27 mouse cellular contexts compared by ENCODE assay signal in genomic region chr6:135149175-135149574, GRCm38 (mm10). TPM values are rescaled to one million over a fixed set of nuclear protein-coding genes. Genes with fewer than 3 reads are reported as not detected.
A peak's percentile ranks its signal among the peaks of the same experiment; 100 is the strongest.
DNase-seq lines count a peak whose midpoint lies in the region; ATAC-seq and TF ChIP-seq lines count a peak whose summit lies in the region.
"Had no signal": no experiment of that assay in that cellular context is flagged by ENCODE, and none has a peak within 500 bp of the region (broad histone marks: within the 10 kb centered on the region; RNA-seq: fewer than 3 reads in every experiment).

No protein-coding gene starts in this region.

- no peak for TF ChIP-seq CTCF in forebrain, postnatal 0 days (IDR thresholded peaks at IDR 0.05; ENCODE audit: low read depth)
- no peak for TF ChIP-seq CTCF in lung, adult 2 months (IDR thresholded peaks at IDR 0.05; ENCODE audit: insufficient read depth, low read length)

- no peaks in the 10 kb centered on the region for H3K36me3 ChIP-seq in forebrain, embryonic 15.5 days
- no peaks in the 10 kb centered on the region for H3K36me3 ChIP-seq in forebrain, postnatal 0 days (ENCODE audit: insufficient read depth)
- H3K36me3 ChIP-seq in kidney, embryonic 14.5 days (ENCODE audit: control insufficient read depth, insufficient read depth, low read length): no peaks in the 10 kb centered on the region
- H3K36me3 ChIP-seq in lung, embryonic 15.5 days: no peaks in the 10 kb centered on the region
- H3K36me3 ChIP-seq in liver, embryonic 16.5 days (ENCODE audit: control insufficient read depth, insufficient read depth): peaks cover 79% of the 10 kb centered on the region
- H3K36me3 ChIP-seq: embryonic facial prominence, embryonic 13.5 days had no signal

- TF ChIP-seq POLR2A in lung, adult 2 months (IDR thresholded peaks at IDR 0.05; ENCODE audit: borderline replicate concordance, extremely low read depth, low read depth, low read length): no peak

- no peak overlapping the region for H3K4me2 ChIP-seq in forebrain, embryonic 15.5 days (replicated peaks)
- H3K4me2 ChIP-seq in forebrain, postnatal 0 days (ENCODE audit: low read depth): no peak overlapping the region
- H3K4me2 ChIP-seq in kidney, embryonic 14.5 days (replicated peaks; ENCODE audit: low read depth, low read length): no peak overlapping the region
- no peak overlapping the region for H3K4me2 ChIP-seq in lung, embryonic 15.5 days
- no peak overlapping the region for H3K4me2 ChIP-seq in liver, embryonic 16.5 days (ENCODE audit: low read depth, low read length)
- H3K4me2 ChIP-seq: embryonic facial prominence, embryonic 13.5 days; forebrain, embryonic 13.5 days had no signal

- no peak overlapping the region for H3K4me3 ChIP-seq in forebrain, embryonic 15.5 days
- no peak overlapping the region for H3K4me3 ChIP-seq in forebrain, postnatal 0 days (ENCODE audit: low read depth, low read length)
- no peak overlapping the region for H3K4me3 ChIP-seq in kidney, embryonic 14.5 days (ENCODE audit: low read length)
- no peak overlapping the region for H3K4me3 ChIP-seq in lung, embryonic 15.5 days
- H3K4me3 ChIP-seq in lung, adult 2 months (replicated peaks; ENCODE audit: extremely low read depth, low read depth, low read length): no peak overlapping the region
- no peak overlapping the region for H3K4me3 ChIP-seq in liver, embryonic 16.5 days (ENCODE audit: low read depth, low read length)
- H3K4me3 ChIP-seq: embryonic facial prominence, embryonic 13.5 days; erythroblast, embryonic 14.5 days; forebrain, embryonic 13.5 days; heart, adult 2 months; left cerebral cortex, adult 2 months had no signal

- no peak for DNase-seq in forebrain, postnatal 0 days
- no peak for DNase-seq in kidney, adult 9 months
- DNase-seq in lung, adult 2 months: no peak
- DNase-seq in right cerebral cortex, postnatal 4 days: no peak
- DNase-seq: adrenal gland, adult 8-10 months; gastrocnemius, postnatal 14 days; layer of hippocampus, adult 9-11 months; right cerebral cortex, postnatal 14 days; spleen, adult 18-20 months had no signal

- peak; percentile 12; the same call in 1 of the 2 replicates for ATAC-seq in forebrain, embryonic 15.5 days (replicated peaks)
- ATAC-seq in forebrain, postnatal 0 days: no peak
- ATAC-seq in kidney, embryonic 14.5 days (ENCODE audit: low FRiP score, low TSS enrichment): peak; percentile 7; the same call in 1 of the 2 replicates
- ATAC-seq in lung, embryonic 15.5 days (ENCODE audit: borderline replicate concordance, extremely low read depth, low FRiP score, low TSS enrichment): 0 out of 2 replicates have a peak, but pooled peaks have one; percentile 7
- ATAC-seq in liver, embryonic 16.5 days (ENCODE audit: low read depth): peak; percentile 14; the same call in 1 of the 2 replicates
- ATAC-seq: activated CD4-positive, CD25-positive, alpha-beta regulatory T cell, adult 4 months had no signal

- H3K27ac ChIP-seq in forebrain, embryonic 15.5 days (replicated peaks): no peak overlapping the region
- no peak overlapping the region for H3K27ac ChIP-seq in forebrain, postnatal 0 days (ENCODE audit: low read depth, low read length)
- H3K27ac ChIP-seq in kidney, embryonic 14.5 days (ENCODE audit: low read depth, low read length): no peak overlapping the region
- H3K27ac ChIP-seq in lung, embryonic 15.5 days: no peak overlapping the region
- no peak overlapping the region for H3K27ac ChIP-seq in liver, embryonic 16.5 days (ENCODE audit: low read length)
- H3K27ac ChIP-seq: embryonic facial prominence, embryonic 13.5 days; forebrain, embryonic 13.5 days; heart, adult 2 months; left cerebral cortex, adult 2 months had no signal

- WGBS in forebrain, embryonic 15.5 days: 84% methylated on average over 4 of the region's 4 CpGs
- WGBS in forebrain, postnatal 0 days: 86% methylated on average over 4 of the region's 4 CpGs
- WGBS in kidney, embryonic 14.5 days: 77% methylated on average over 4 of the region's 4 CpGs
- 84% methylated on average over 4 of the region's 4 CpGs for WGBS in lung, embryonic 15.5 days
- 86% methylated on average over 4 of the region's 4 CpGs for WGBS in lung, adult 2 months
- 71% methylated on average over 4 of the region's 4 CpGs for WGBS in liver, embryonic 16.5 days (ENCODE audit: insufficient replicate concordance)

- no peak overlapping the region for H3K9ac ChIP-seq in forebrain, embryonic 15.5 days (replicated peaks)
- no peak overlapping the region for H3K9ac ChIP-seq in forebrain, postnatal 0 days
- H3K9ac ChIP-seq in kidney, embryonic 14.5 days (ENCODE audit: low read depth, low read length): no peak overlapping the region
- H3K9ac ChIP-seq in lung, embryonic 15.5 days: no peak overlapping the region
- no peak overlapping the region for H3K9ac ChIP-seq in liver, embryonic 16.5 days (ENCODE audit: low read depth, low read length)
- H3K9ac ChIP-seq: embryonic facial prominence, embryonic 13.5 days; forebrain, embryonic 13.5 days had no signal

- H3K27me3 ChIP-seq in forebrain, embryonic 15.5 days: no peaks in the 10 kb centered on the region
- H3K27me3 ChIP-seq in forebrain, postnatal 0 days (ENCODE audit: insufficient read depth, low read length): no peaks in the 10 kb centered on the region
- no peaks in the 10 kb centered on the region for H3K27me3 ChIP-seq in kidney, embryonic 14.5 days (ENCODE audit: control insufficient read depth, insufficient read depth, low read length)
- H3K27me3 ChIP-seq in lung, embryonic 15.5 days: no peaks in the 10 kb centered on the region
- H3K27me3 ChIP-seq in liver, embryonic 16.5 days (ENCODE audit: control insufficient read depth, insufficient read depth, low read depth, low read length): no peaks in the 10 kb centered on the region
- H3K27me3 ChIP-seq: embryonic facial prominence, embryonic 13.5 days; forebrain, embryonic 13.5 days had no signal

- H3K4me1 ChIP-seq in forebrain, embryonic 15.5 days: no peaks in the 10 kb centered on the region
- H3K4me1 ChIP-seq in forebrain, postnatal 0 days (ENCODE audit: insufficient read depth): no peaks in the 10 kb centered on the region
- H3K4me1 ChIP-seq in kidney, embryonic 14.5 days (ENCODE audit: control insufficient read depth, insufficient read depth, low read length): no peaks in the 10 kb centered on the region
- H3K4me1 ChIP-seq in lung, embryonic 15.5 days: no peaks in the 10 kb centered on the region
- no peaks in the 10 kb centered on the region for H3K4me1 ChIP-seq in lung, adult 2 months (ENCODE audit: control insufficient read depth, insufficient read depth, low read length)
- no peaks in the 10 kb centered on the region for H3K4me1 ChIP-seq in liver, embryonic 16.5 days (ENCODE audit: control insufficient read depth, low read depth, low read length)
- H3K4me1 ChIP-seq: forebrain, embryonic 13.5 days had no signal

- H3K9me3 ChIP-seq in forebrain, embryonic 15.5 days: no peaks in the 10 kb centered on the region
- H3K9me3 ChIP-seq in forebrain, postnatal 0 days (ENCODE audit: low read length): no peaks in the 10 kb centered on the region
- no peaks in the 10 kb centered on the region for H3K9me3 ChIP-seq in kidney, embryonic 14.5 days (ENCODE audit: control insufficient read depth, low read length)
- H3K9me3 ChIP-seq in lung, embryonic 15.5 days: no peaks in the 10 kb centered on the region
- no peaks in the 10 kb centered on the region for H3K9me3 ChIP-seq in liver, embryonic 16.5 days (replicated peaks; ENCODE audit: control insufficient read depth, low read length)
- H3K9me3 ChIP-seq: embryonic facial prominence, embryonic 13.5 days; forebrain, embryonic 13.5 days had no signal

RNA-seq across cellular contexts. Expression of gene Gprc5d, which starts 31.1 kb away (rescaled TPM):
- polyA plus RNA-seq in forebrain, embryonic 15.5 days (2015; fragmentation: Nextera tagmentation; extraction: Ambion mirVana): not detected in 2 replicates
- total RNA-seq in forebrain, postnatal 0 days (2014; rRNA removed): not detected in 2 replicates
- polyA plus RNA-seq in forebrain, postnatal 0 days (2015; fragmentation: Nextera tagmentation; extraction: Ambion mirVana): 0.19 TPM in 1 of 2 replicates, not detected in the other
- not detected in 2 replicates for polyA plus RNA-seq in kidney, embryonic 14.5 days (2014; fragmentation: Nextera tagmentation; extraction: Ambion mirVana)
- not detected in 2 replicates for polyA plus RNA-seq in lung, embryonic 15.5 days (2015; fragmentation: Nextera tagmentation; extraction: Ambion mirVana)
- polyA plus RNA-seq in lung, adult 2 months (2012; rRNA removed): 0.17 TPM in 1 of 2 replicates, not detected in the other
- polyA plus RNA-seq in liver, embryonic 16.5 days (2015; fragmentation: Nextera tagmentation; extraction: Ambion mirVana): 0.08 and 0.11 TPM in 2 replicates
- total RNA-seq: adrenal gland, adult 8-10 months; gastrocnemius, postnatal 14 days; heart, adult 2 months; left cerebral cortex, postnatal 36 days; liver, adult 2 months; megakaryocyte, adult 5-6 weeks; monocyte, adult 5-6 weeks; neutrophil, adult 5-6 weeks had no signal
- polyA plus RNA-seq: activated CD4-positive, CD25-positive, alpha-beta regulatory T cell, adult 4 months; embryonic facial prominence, embryonic 13.5 days; forebrain, embryonic 13.5 days; heart, adult 2 months; heart, embryonic 16.5 days; intestine, postnatal 0 days; kidney, embryonic 16.5 days had no signal

RNA-seq across cellular contexts. Expression of gene Fam234b, which starts 48.6 kb away (rescaled TPM):
- polyA plus RNA-seq in forebrain, embryonic 15.5 days (2015; fragmentation: Nextera tagmentation; extraction: Ambion mirVana): 83.1 and 86.7 TPM in 2 replicates
- 59.8 and 81.3 TPM in 2 replicates for total RNA-seq in forebrain, postnatal 0 days (2014; rRNA removed)
- 88.3 and 118 TPM in 2 replicates for polyA plus RNA-seq in forebrain, postnatal 0 days (2015; fragmentation: Nextera tagmentation; extraction: Ambion mirVana)
- polyA plus RNA-seq in kidney, embryonic 14.5 days (2014; fragmentation: Nextera tagmentation; extraction: Ambion mirVana): 29.8 and 34.2 TPM in 2 replicates
- polyA plus RNA-seq in lung, embryonic 15.5 days (2015; fragmentation: Nextera tagmentation; extraction: Ambion mirVana): 21.1 and 23.3 TPM in 2 replicates
- polyA plus RNA-seq in lung, adult 2 months (2012; rRNA removed): 6.3 and 9.2 TPM in 2 replicates
- polyA plus RNA-seq in liver, embryonic 16.5 days (2015; fragmentation: Nextera tagmentation; extraction: Ambion mirVana): 31.7 and 33.8 TPM in 2 replicates

RNA-seq across cellular contexts. Expression of gene Hebp1, which starts 48.6 kb away (rescaled TPM):
- polyA plus RNA-seq in forebrain, embryonic 15.5 days (2015; fragmentation: Nextera tagmentation; extraction: Ambion mirVana): 2.6 and 2.8 TPM in 2 replicates
- total RNA-seq in forebrain, postnatal 0 days (2014; rRNA removed): 10.2 and 11.1 TPM in 2 replicates
- polyA plus RNA-seq in forebrain, postnatal 0 days (2015; fragmentation: Nextera tagmentation; extraction: Ambion mirVana): 6.7 and 8.5 TPM in 2 replicates
- 9.2 and 36.9 TPM in 2 replicates for polyA plus RNA-seq in kidney, embryonic 14.5 days (2014; fragmentation: Nextera tagmentation; extraction: Ambion mirVana)
- 9.6 and 10.0 TPM in 2 replicates for polyA plus RNA-seq in lung, embryonic 15.5 days (2015; fragmentation: Nextera tagmentation; extraction: Ambion mirVana)
- 15.4 and 33.8 TPM in 2 replicates for polyA plus RNA-seq in lung, adult 2 months (2012; rRNA removed)
- 133 and 134 TPM in 2 replicates for polyA plus RNA-seq in liver, embryonic 16.5 days (2015; fragmentation: Nextera tagmentation; extraction: Ambion mirVana)
